Mouse (Mus musculus) kidney, adult 9 months (tissue): ENCODE measurements around the gene Rps6ka2.
"Not testable (repeated sequence)": the region's sequence is repeated elsewhere in the genome, so short reads cannot be mapped to it uniquely, and the experiment has no call there.

Experiments used
- DNase-seq: peaks from one replicate; pipeline ENCODE4 v3.0.0; 2022

Rps6ka2 gene

DNA sequence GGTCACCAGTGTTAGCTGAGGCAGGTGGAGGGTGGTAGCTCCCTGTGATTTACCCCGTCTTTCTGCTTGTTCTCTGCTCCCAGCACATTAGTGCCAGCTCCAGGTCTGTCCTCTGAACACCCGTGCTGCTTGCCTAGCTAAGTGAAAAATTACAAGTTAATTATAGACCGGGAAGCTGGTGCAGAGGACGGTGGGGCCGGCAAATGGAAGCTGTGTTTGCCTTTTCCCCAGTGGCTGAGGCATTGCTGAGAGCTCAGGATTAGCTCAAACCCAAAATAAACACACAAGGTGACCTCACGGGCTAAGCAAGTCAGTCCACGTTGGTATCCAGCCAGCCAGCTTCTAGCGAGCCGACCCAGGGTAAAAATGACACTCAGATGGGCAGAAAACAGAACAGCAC is 103.1 kb downstream of the Rps6ka2 start:
- DNase-seq, result peak; percentile 88

DNA sequence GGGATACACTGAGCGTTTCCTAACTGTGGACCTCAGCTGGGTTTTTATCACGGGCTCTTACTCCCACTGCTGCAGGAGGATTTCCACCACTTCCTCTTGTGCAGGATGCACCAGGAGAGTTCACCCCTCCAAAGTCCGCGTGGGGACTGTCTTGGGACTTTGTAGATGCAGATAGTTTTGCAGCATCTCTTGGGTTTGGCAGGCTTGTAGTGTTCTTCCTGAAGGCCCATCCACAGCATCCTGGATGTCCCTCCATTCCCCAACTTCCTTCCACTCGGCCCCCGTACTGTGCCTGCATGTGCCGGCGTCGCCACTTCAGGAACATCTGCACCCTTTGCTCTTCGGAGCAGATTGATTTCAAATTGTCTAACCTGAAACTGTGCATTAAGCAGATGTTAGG is 103.9 kb downstream of the Rps6ka2 start:
- peak; percentile 14 for DNase-seq

DNA sequence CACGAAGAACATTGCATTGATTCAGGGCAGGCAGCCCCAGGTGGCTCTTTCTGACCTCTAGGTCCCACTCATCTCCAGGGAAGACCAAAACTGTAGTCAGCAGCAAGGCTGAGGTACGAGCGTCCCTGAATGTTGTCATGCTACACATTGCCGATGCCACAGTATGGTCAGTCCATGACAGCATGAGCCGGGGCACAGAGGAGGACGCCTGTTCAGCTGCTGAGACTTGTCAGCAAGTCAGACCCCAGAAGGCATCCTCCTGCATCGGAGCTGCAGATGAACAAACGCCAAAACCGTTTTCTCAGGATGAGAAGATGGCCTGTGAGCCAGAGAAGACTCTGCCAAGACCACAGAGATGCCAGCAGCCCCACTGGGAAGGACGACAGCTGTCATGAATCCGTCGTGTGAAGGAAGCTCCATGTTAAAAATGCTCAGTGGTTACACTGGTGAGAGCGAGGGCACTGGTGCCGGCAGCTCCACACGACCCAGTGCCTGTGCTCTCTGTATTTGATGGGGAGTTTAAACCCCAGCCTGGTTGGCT is 108.9 kb downstream of the Rps6ka2 start:
- DNase-seq, result no peak

DNA sequence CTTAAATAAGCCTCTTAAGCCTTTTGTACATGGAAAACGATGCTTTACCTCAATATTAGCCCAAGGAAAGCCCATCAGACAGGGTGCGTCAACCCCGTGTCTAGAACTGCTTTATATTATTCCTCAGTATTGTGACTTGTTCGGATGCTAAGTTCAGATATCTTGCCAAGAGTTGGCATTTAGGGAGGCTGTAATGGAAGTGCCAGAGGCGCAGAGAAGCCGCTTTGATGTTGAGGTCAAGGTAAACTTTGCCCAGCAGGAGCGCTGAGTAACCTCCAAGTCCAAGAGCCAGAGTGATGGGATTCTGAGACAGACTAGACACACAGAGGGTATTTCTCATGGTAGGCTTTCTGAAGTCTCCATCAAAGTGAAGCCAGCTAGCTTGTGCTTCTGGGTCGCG is 109.3 kb downstream of the Rps6ka2 start:
- DNase-seq, result no peak

DNA sequence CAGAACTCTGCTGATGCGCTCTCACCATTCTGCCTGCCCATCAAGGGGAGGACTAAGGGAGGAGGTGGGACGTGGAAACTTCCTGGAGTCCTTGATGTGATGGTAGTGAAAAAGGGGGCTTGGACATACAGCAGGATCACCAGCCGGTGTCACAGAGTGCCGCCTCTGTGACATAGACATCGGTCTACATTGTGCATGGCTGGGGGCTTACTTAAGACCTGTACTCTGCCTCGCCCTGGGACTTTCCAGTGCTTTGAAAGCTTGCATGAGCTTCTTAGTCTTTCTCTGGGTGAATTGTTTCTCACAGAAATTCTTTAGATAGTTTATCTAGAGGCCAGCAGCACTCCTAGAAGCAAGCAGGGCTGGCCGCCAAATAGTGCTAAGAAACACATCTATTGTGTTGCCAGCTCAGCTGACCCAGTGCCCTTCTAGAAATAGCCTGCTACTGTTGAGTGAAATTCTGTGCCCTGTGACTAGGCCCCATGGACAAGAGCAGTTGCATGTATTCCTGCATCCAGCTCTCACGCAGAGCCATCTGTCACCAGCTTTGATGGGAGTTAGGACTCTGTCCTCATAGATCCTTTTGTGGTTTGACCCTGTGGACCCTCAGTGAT is 114.5 kb downstream of the Rps6ka2 start:
- DNase-seq, result peak; percentile 43

DNA sequence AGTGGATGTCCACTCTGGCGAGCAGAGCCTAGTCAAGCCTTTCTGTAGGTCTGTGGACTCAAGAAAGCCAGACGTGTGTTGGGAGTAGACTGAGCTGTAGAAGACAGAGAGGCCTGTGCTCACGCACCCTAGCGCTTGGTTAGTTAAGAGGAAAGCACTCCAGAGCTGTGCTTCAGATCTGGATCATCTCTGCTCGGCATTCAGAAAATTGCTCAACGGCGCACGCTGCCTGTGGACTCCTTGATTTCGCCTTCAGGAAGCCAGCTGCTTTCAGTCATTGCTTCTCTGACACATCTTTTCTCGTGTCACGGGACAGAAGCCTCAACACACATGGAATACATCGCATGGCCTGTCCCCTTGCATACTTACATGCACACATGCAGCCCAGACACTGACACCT is 115.4 kb downstream of the Rps6ka2 start:
- DNase-seq, result no peak

DNA sequence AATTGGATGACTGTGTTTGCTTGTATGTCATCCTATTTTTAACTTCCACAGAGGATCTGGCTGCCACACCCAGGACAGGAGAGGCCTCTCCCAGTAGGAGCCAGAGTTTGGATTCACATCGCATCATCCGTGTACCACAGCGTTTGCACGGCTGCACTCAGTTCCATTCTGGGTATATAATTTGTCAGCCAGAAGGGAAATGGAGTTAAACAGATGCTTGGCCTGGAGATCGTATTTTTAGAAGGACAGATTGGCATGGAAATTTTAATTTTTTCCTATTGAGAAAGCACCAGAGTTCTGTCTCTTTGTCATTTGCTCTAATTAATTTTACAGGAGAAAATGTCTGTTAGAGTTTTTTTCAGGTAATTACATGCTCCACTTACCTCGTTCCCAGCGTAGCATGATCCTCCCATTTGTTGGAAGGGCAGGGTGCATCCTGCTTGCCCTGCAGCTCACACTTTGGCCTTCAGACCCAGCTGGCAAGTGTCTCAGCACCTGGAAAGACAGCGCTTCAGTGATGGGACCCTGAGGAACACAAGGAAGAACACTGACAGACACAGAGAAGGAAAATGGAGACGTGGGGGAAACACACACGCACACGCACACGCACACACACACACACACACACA is 116.6 kb downstream of the Rps6ka2 start:
- peak; percentile 41 for DNase-seq

DNA sequence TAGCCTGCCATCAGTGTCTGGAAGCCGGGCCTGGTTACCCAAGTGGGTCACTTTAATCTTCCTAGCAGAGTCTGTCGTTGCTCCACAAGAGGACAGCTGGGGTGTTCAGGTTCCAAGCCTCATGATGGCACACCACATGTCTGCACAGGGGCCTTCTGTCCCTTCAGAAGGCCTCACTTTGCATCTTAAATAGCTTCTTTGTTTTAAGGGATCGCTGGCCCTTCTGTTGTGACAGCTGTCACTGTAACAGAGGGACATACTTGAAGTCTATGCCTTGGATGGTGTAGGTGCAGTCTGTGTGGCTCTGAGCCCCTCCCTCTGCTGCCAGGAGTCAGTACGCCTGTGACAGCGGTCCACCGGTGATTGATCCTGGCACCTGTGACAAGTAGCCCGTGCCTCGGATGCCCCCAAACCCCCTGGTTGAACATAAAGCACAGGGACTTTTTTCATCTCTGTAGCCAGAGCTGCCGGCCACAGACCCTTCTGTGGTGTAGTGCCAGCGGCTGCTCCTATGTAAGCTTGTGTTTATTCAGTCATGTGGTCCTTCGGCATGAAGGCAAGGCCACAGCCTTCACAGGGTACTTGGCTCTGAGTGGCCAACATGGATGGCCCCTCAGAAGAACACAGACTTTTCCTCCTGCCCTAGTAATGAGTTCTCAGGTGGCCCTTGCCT is 122.2 kb downstream of the Rps6ka2 start:
- no peak for DNase-seq

DNA sequence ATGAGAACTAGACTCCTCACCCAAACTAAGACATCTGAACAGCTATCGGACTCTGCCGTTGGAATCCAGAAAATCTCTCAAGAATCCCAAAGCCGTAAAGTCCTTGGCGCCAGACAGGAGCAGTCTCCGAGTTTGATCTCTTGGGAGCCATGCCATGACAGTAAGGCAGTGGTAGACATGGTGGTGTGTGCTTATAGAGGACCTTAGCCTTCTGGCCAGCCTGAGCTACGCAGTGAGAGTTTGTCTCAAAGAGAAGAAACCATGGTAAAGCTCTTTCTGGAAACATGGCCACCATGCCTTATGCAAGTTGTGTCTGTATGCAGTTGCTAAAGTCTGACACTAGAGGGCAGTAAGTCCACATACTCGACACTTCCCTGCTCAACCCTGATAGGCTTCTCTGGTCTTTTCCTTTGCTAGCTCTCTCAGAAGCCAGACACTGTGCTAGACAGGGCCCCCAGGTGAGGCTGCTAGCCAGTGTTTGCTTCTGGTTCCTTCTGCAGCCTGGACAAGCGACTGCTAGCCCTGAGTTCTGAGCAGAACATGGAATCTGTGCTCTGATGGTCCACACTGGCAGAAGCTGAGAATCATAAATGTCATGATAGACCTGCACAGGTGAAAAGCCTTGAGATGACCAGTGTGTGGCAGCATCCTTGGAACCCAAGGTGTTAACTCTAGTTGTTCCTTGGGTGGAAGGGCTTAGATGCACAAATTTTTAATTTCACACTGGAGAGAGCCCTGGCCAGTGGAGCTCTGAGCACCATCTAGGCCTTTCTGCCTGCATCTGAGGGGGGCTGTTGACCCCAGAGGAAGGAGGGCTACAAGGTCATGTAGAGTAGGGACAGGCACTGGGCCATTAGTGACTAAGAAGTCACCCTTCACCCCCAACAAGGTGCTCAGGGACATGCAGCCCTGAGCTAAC is 136.6 kb downstream of the Rps6ka2 start:
- DNase-seq, result peak; percentile 67

DNA sequence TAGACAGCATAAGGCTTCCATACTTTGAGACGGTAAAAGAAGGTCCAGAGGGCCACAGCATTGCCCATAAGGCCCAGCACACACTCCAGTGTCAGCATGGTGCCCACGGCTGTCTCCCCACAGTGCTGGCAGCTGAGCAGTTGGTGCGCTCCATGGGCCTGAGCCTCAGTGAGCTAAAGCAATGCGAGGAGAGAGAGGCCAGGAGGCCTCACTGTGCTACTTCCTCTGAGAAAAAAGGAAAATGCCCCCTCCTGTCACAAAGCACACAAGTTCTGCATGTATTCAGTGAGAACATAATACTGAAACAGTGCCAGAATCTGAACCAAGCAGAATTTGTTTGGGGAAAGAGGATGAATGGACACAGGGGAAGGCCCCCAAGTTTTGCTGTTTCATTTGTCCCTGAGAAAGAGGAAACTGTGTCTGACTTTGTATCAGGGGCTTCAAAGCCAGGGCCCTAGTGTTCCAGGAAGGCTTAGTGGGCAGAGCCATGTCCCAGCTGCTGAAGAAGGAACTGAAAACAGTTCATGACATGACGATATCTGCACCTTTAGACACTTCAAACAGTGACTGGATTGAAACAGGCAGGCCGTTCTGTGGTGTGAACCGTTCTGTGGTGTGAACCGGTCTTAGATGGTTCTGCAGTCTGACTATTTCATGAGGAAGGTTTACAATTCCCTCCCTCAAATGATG is 145.9 kb downstream of the Rps6ka2 start:
- DNase-seq, result not testable (repeated sequence)

DNA sequence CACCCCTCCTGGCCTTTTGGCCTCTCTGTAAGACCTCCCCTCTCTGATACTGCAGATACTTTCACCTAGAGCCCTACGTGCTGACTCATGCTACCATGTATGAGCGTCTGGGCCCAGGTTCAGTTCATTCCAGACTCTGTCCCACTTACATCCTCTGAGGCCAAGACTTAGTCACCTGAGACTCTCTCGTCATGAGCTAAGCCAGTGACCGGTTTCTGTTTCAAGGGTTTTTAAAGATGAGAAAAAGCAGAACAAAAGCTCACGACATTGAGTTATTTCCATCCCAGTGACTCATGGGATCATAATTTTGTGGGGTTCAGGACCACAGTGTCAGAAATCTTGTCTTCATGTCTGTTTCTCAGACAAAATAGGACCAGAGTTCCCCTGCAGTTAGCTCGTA is 149.9 kb downstream of the Rps6ka2 start:
- not testable (repeated sequence) for DNase-seq

DNA sequence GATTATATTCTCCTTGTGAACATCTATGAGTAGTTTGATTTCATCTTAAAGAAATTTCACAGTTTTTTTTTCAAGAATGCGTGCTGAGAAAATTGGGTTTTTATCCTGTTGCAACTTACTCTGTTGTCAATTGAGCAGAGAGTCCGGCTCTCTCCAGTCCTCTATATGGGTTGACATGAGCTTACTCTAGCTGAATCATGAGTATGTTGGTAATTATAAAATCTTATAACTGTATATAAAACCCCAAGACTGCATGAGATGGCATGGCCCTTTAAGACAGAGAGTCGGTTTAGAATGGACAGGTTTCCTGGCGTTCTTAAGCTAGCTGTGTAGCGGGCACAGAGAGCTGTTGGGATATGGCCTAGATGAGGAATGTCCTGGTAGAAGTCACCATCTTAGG is 154.4 kb downstream of the Rps6ka2 start, which contains the start of gene Tcp10a:
Tcp10a (plus strand) TSS at position 301 of the 400 bp plus-strand sequence.
- DNase-seq, result not testable (repeated sequence)

DNA sequence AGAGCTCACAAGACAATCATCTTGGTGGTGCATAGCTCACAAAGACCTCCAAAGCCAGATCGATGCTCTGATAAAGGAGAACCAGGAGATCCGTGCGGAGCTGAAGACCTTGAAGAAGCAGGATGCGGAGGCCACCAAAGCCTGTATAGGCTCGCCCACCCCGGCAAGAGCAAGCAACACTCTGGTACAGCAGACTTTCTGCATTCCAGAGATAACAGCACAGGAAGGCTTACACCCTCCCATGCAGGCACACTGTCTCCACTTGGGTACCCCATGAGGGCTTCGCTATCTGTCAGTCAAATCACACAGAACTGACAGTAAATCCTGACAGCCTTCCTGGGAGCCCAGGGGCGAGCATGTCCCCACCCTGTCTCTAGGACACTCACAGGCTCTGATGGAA is 156.5 kb downstream of the Rps6ka2 start:
- DNase-seq, result not testable (repeated sequence)

DNA sequence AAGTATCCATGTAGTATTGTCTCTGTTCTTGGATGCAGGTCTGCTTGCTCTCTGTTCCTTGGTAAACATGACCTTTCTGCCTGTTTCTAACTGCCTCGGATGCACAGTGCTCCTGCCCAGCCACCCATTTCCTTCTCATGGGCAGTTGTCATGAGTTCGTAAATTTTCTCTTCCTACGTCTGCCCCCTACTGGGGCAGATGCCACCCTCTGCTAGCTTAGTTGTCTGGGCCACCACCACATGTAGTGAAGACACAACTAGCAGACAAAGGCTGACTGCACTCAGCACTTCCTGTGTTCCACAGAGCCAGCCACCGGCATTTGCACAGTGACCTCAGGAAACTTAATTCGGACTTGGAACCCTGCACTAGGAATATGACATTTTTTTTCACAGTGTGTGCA is 162.8 kb downstream of the Rps6ka2 start:
- not testable (repeated sequence) for DNase-seq

DNA sequence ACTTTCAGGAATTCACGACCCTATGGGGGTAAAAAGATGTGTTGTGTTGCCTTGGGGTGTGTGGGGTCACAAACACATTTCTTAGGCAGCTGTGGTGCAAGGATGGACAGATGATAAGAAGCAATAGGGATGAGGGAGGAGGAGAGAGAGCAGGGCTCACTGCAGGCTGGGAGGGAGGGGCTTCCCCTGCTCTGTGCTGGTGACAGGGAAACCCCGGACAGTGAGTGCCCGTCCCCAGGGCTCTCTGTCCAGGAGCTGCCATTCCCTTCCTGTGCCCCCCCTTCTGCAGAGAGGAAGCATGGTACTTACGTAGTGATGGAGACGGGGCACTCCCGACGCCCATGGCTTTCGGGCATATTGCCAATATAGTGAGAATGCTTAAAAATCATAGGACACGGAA is 167.5 kb downstream of the Rps6ka2 start:
- DNase-seq, result not testable (repeated sequence)

DNA sequence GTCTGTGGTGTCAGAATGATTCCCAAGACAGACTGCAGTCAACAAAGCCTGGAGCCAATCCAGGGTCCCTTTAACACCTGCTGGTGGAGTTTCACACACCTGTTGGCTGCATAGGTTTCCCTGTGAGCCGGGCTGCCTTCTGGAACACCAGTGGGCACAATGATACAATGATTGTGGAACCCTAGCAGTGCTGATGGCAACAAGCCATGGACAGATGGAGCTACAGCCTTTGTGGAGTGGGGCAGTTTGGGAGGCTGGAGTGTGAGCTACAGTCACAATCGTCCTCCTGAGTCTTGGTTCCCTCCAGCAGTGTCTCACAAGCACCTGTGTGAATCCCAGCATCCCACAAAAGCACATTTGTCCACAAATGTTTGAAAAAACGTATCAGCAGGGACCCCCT is 178.8 kb downstream of the Rps6ka2 start:
- DNase-seq, result not testable (repeated sequence)

DNA sequence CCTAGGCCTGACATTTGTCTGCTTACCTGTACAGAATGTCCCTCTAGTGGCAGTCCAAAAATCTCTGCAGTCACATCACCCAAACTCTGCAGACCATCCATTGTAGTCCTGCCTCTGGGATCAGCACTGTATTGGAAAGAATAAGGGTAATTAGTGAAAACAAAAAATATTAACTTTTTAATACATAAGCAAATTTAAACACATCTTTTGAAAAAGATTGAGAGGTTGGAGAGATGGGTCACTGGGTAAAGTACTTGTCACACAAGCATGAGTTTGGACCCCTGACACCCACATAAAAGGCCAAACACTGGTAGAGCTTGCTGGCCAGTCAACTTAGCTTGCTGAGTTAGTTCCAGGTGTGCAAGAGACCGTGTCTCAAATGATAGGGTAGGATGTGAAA is 182.7 kb downstream of the Rps6ka2 start, which contains the start of gene Ttll2:
Ttll2 (minus strand) TSS at position 101 of the 400 bp plus-strand sequence.
- not testable (repeated sequence) for DNase-seq
